Mouse (Mus musculus) liver, embryonic 14.5 days (tissue): ENCODE measurements at regions not wholly inside any gene's neighbourhood (a gene's known extent, or its start where the extent isn't known, plus 50 kb on each side); places are given as distances from the start of the nearest gene placed in this dataset.

Experiments
- CTCF ChIP-seq: IDR thresholded peaks from 2 replicates; pipeline ENCODE4 v1.5.1; 2016; ENCODE audit warnings: antibody characterized with exemption, low read depth, control low read depth
- EP300 ChIP-seq: IDR thresholded peaks from 2 replicates; pipeline ENCODE4 v1.6.1; 2016; ENCODE audit warnings: antibody characterized with exemption, low read depth

DNA sequence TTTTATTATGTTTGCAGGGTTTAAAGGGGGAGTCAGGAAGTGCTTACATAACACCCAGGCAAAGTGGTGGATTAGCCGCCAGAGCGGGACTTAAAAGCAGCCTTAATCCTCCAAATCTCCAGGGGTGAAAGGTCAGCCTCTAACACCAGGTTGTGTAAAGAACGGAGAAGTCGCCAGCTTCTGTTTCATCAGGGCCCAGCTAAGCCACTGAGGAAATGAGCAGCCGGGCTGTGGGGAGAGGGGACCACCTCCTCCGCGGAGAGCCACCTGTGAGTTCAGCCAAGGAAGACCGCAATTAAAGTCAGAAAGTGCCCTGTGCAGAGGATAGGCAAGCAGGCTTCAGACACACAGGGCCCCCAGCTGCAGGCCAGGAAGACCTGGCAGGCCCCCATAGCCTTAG is 359.8 kb downstream of the En1 start:
- TF ChIP-seq CTCF (no peak), EP300 (no peak)
